Mouse (Mus musculus) stomach, embryonic 16.5 days (tissue): ENCODE measurements around the gene Rac1. TPM values are rescaled to one million over a fixed set of nuclear protein-coding genes. Genes with fewer than 3 reads are reported as not detected.
"Not testable (repeated sequence)": the region's sequence is repeated elsewhere in the genome, so short reads cannot be mapped to it uniquely, and the experiment has no call there.

Experiments used
- ATAC-seq: fragments of 200-750 bp; cut with Nextera tagmentation; 2 replicates; pipeline ENCODE4 v1.8.0; 2017; ENCODE audit warnings: moderate number of reproducible peaks, moderate TSS enrichment; ENCODE audit not compliant: insufficient read depth, low FRiP score
- H3K27ac ChIP-seq: fragments of 300-500 bp; sonication (generic); 2 replicates; pipeline ENCODE4 v1.5.1; 2014; ENCODE audit warnings: low read length
- H3K27me3 ChIP-seq: fragments of 300-500 bp; sonication (generic); 2 replicates; pipeline ENCODE4 v1.6.1; 2014; ENCODE audit warnings: low read length, control low read depth, mixed read lengths; ENCODE audit not compliant: control insufficient read depth, insufficient read depth
- H3K36me3 ChIP-seq: fragments of 300-500 bp; sonication (generic); 2 replicates; pipeline ENCODE4 v1.6.1; 2014; ENCODE audit warnings: low read length; ENCODE audit not compliant: control insufficient read depth, insufficient read depth
- H3K4me1 ChIP-seq: fragments of 300-500 bp; sonication (generic); 2 replicates; pipeline ENCODE4 v1.6.1; 2014; ENCODE audit warnings: low read length, control low read depth, mixed read lengths; ENCODE audit not compliant: control insufficient read depth, insufficient read depth
- H3K4me2 ChIP-seq: fragments of 300-500 bp; sonication (generic); 2 replicates; pipeline ENCODE4 v1.6.1; 2014; ENCODE audit warnings: low read depth, low read length, mixed read lengths
- H3K4me3 ChIP-seq: fragments of 300-500 bp; sonication (generic); replicated peaks from 2 replicates; pipeline ENCODE4 v1.5.1; 2014; ENCODE audit warnings: mild to moderate bottlenecking, low read length
- H3K9ac ChIP-seq: fragments of 300-500 bp; sonication (generic); 2 replicates; pipeline ENCODE4 v1.6.1; 2014; ENCODE audit warnings: low read length
- H3K9me3 ChIP-seq: fragments of 300-500 bp; sonication (generic); replicated peaks from 2 replicates; pipeline ENCODE4 v1.6.1; 2016; ENCODE audit warnings: low read length, control low read depth; ENCODE audit not compliant: control insufficient read depth
- WGBS: fragments of 180-500 bp; shearing (Covaris S2); extraction: QIAGEN DNeasy Blood & Tissue Kit; methylation state at CpG from one replicate; pipeline ENCODE4 v1.1.7; 2014; 5-methylcytosine and 5-hydroxymethylcytosine counted together
- polyA plus RNA-seq: library from polyadenylated mRNA; unstranded; fragments of >200 nt; fragmentation: Nextera tagmentation; extraction: Ambion mirVana; gene quantifications from 2 replicates; pipeline ENCODE4 v1.2.1, GENCODE M21; 2015

The Rac1 gene
- polyA plus RNA-seq, 1 experiment from 2014 or later = 223 TPM

GRCm38 (mm10) chr5:143504453-143504852, 23.4 kb downstream of the Rac1 start:
- no peak overlapping the region for H3K9ac ChIP-seq

GRCm38 (mm10) chr5:143503740-143504139, 24.1 kb downstream of the Rac1 start:
- Histone ChIP-seq H3K9me3 (no peaks in the 10 kb centered on the region), H3K4me1 (peaks cover 11% of the 10 kb centered on the region; the same call in 1 of the 2 replicates), H3K36me3 (0 out of 2 replicates have a peak, but pooled peaks cover 8% of the 10 kb centered on the region), H3K27me3 (no peaks in the 10 kb centered on the region), H3K4me3 (no peak overlapping the region), H3K9ac (no peak overlapping the region), H3K4me2 (no peak overlapping the region), H3K27ac (no peak overlapping the region)
- no peak for ATAC-seq
- WGBS = 92% methylated on average over 6 of the region's 6 CpGs

More at GRCm38 (mm10) chr5:143504453-143504852, 23.4 kb downstream of the Rac1 start:
- Histone ChIP-seq H3K4me3 (no peak overlapping the region), H3K9me3 (no peaks in the 10 kb centered on the region), H3K27ac (no peak overlapping the region), H3K27me3 (no peaks in the 10 kb centered on the region), H3K4me2 (no peak overlapping the region), H3K36me3 (0 out of 2 replicates have a peak, but pooled peaks cover 10% of the 10 kb centered on the region), H3K4me1 (peaks cover 11% of the 10 kb centered on the region; the same call in 1 of the 2 replicates)
- 69% methylated on average over 3 of the region's 3 CpGs for WGBS
- ATAC-seq = no peak

- WGBS = 88% methylated on average over 19 of the region's 19 CpGs
- peaks cover 5% of the 10 kb centered on the region; the same call in 1 of the 2 replicates for H3K4me1 ChIP-seq
- 0 out of 2 replicates have a peak, but pooled peaks cover 6% of the 10 kb centered on the region for H3K36me3 ChIP-seq
- no peak overlapping the region for H3K9ac ChIP-seq
- no peak overlapping the region for H3K27ac ChIP-seq
- H3K4me3 ChIP-seq = no peak overlapping the region
- H3K27me3 ChIP-seq = no peaks in the 10 kb centered on the region
- no peak for ATAC-seq
- no peaks in the 10 kb centered on the region for H3K9me3 ChIP-seq
- no peak overlapping the region for H3K4me2 ChIP-seq
These were observed 24.8 kb downstream of the Rac1 start for GRCm38 (mm10) chr5:143502899-143503557.

GRCm38 (mm10) chr5:143501649-143502048, 26.2 kb downstream of the Rac1 start:
- 86% methylated on average over 2 of the region's 2 CpGs for WGBS
- H3K27ac ChIP-seq = no peak overlapping the region
- no peak overlapping the region for H3K4me3 ChIP-seq
- H3K36me3 ChIP-seq = 0 out of 2 replicates have a peak, but pooled peaks cover 3% of the 10 kb centered on the region
- H3K4me2 ChIP-seq = no peak overlapping the region
- no peaks in the 10 kb centered on the region for H3K9me3 ChIP-seq
- no peaks in the 10 kb centered on the region for H3K4me1 ChIP-seq
- H3K9ac ChIP-seq = no peak overlapping the region
- no peaks in the 10 kb centered on the region for H3K27me3 ChIP-seq
- no peak for ATAC-seq

GRCm38 (mm10) chr5:143501140-143501539, 26.7 kb downstream of the Rac1 start:
- H3K27me3 ChIP-seq = no peaks in the 10 kb centered on the region
- H3K36me3 ChIP-seq = 0 out of 2 replicates have a peak, but pooled peaks cover 3% of the 10 kb centered on the region
- no peak overlapping the region for H3K4me2 ChIP-seq
- ATAC-seq = no peak
- no peak overlapping the region for H3K27ac ChIP-seq
- no peak overlapping the region for H3K4me3 ChIP-seq
- H3K9ac ChIP-seq = no peak overlapping the region
- 87% methylated on average over 8 of the region's 8 CpGs for WGBS
- no peaks in the 10 kb centered on the region for H3K4me1 ChIP-seq
- H3K9me3 ChIP-seq = no peaks in the 10 kb centered on the region

- WGBS = 89% methylated on average over 12 of the region's 14 CpGs
- not testable (repeated sequence) for H3K4me2 ChIP-seq, H3K36me3 ChIP-seq, H3K27me3 ChIP-seq, H3K9me3 ChIP-seq, H3K9ac ChIP-seq, ATAC-seq, H3K4me3 ChIP-seq, H3K27ac ChIP-seq, H3K4me1 ChIP-seq
These were observed 27.1 kb downstream of the Rac1 start for GRCm38 (mm10) chr5:143500711-143501110.

- 72% methylated on average over 4 of the region's 4 CpGs for WGBS
These were observed 28.1 kb downstream of the Rac1 start for GRCm38 (mm10) chr5:143499686-143500085.

GRCm38 (mm10) chr5:143499197-143499596, 28.6 kb downstream of the Rac1 start:
- no peaks in the 10 kb centered on the region for H3K36me3 ChIP-seq
- no peaks in the 10 kb centered on the region for H3K9me3 ChIP-seq
- no peaks in the 10 kb centered on the region for H3K4me1 ChIP-seq
- H3K27me3 ChIP-seq = no peaks in the 10 kb centered on the region
- no peak overlapping the region for H3K4me3 ChIP-seq
- no peak for ATAC-seq
- H3K27ac ChIP-seq = no peak overlapping the region
- no peak overlapping the region for H3K9ac ChIP-seq
- H3K4me2 ChIP-seq = no peak overlapping the region
- WGBS = 86% methylated on average over 7 of the region's 7 CpGs

More at GRCm38 (mm10) chr5:143499686-143500085, 28.1 kb downstream of the Rac1 start:
- no peak overlapping the region for H3K4me2 ChIP-seq
- no peaks in the 10 kb centered on the region for H3K27me3 ChIP-seq
- H3K9ac ChIP-seq = no peak overlapping the region
- no peak overlapping the region for H3K27ac ChIP-seq
- ATAC-seq = no peak
- no peaks in the 10 kb centered on the region for H3K36me3 ChIP-seq
- H3K4me1 ChIP-seq = no peaks in the 10 kb centered on the region
- no peaks in the 10 kb centered on the region for H3K9me3 ChIP-seq
- H3K4me3 ChIP-seq = no peak overlapping the region

GRCm38 (mm10) chr5:143497451-143497850, 30.4 kb downstream of the Rac1 start:
- Histone ChIP-seq H3K9ac (no peak overlapping the region), H3K4me2 (no peak overlapping the region), H3K27ac (no peak overlapping the region), H3K9me3 (no peaks in the 10 kb centered on the region), H3K27me3 (no peaks in the 10 kb centered on the region), H3K36me3 (no peaks in the 10 kb centered on the region), H3K4me1 (no peaks in the 10 kb centered on the region), H3K4me3 (no peak overlapping the region)
- ATAC-seq = no peak
- 72% methylated on average over 3 of the region's 3 CpGs for WGBS
